Mouse (Mus musculus) thymus, adult 2 months (tissue): Measurements from ENCODE around the gene Dnmt1. TPM values are rescaled to one million over a fixed set of nuclear protein-coding genes. Genes with fewer than 3 reads are reported as not detected.

Source experiments
- DNase-seq: peaks from one replicate; pipeline ENCODE4 v3.0.0; 2021
- H3K27ac ChIP-seq: fragments of 200-500 bp; 2 replicates; pipeline ENCODE4 v1.5.1; 2012; ENCODE audit warnings: low read length, control low read depth; ENCODE audit not compliant: control insufficient read depth, insufficient read depth
- H3K27me3 ChIP-seq: fragments of 200-500 bp; 2 replicates; pipeline ENCODE4 v1.6.1; 2012; ENCODE audit warnings: mild to moderate bottlenecking, low read length, moderate library complexity, mixed read lengths; ENCODE audit not compliant: control insufficient read depth, insufficient read depth
- H3K36me3 ChIP-seq: fragments of 200-500 bp; 2 replicates; pipeline ENCODE4 v1.6.1; 2012; ENCODE audit warnings: mild to moderate bottlenecking, low read length, moderate library complexity; ENCODE audit not compliant: control insufficient read depth, insufficient read depth
- H3K4me1 ChIP-seq: fragments of 200-500 bp; replicated peaks from 2 replicates; pipeline ENCODE4 v1.6.1; 2012; ENCODE audit warnings: low read length; ENCODE audit not compliant: control insufficient read depth, insufficient read depth
- H3K4me3 ChIP-seq: fragments of 200-500 bp; 2 replicates; pipeline ENCODE4 v1.5.1; 2012; ENCODE audit warnings: mild to moderate bottlenecking, low read length, control low read depth, moderate library complexity; ENCODE audit not compliant: control insufficient read depth, insufficient read depth
- CTCF ChIP-seq: fragments of 200-500 bp; IDR thresholded peaks from 2 replicates; pipeline ENCODE4 v1.5.1; 2012; ENCODE audit warnings: mild to moderate bottlenecking, control low read depth, low read length, moderate library complexity, borderline replicate concordance; ENCODE audit not compliant: control insufficient read depth, poor library complexity, insufficient read depth; ENCODE audit errors: extremely low read depth
- POLR2A ChIP-seq: fragments of 200-500 bp; IDR thresholded peaks from 2 replicates; pipeline ENCODE4 v1.6.1; 2012; ENCODE audit warnings: mild to moderate bottlenecking, low read length, control low read depth, moderate library complexity; ENCODE audit not compliant: control insufficient read depth, poor library complexity, insufficient read depth; ENCODE audit errors: extremely low read depth
- WGBS: fragments of 180-500 bp; shearing (Covaris S2); methylation state at CpG from one replicate; pipeline ENCODE4 v1.1.7; 2018; 5-methylcytosine and 5-hydroxymethylcytosine counted together
- polyA plus RNA-seq: library from polyadenylated mRNA; depleted of rRNA; stranded (reverse); fragments of >200 nt; gene quantifications from 2 replicates; pipeline ENCODE4 v1.2.3, GENCODE M21; 2012

Gene Dnmt1
- polyA plus RNA-seq, 1 experiment = 142 TPM

- Histone ChIP-seq H3K36me3 (peaks cover 32% of the 10 kb centered on the region), H3K27me3 (no peaks in the 10 kb centered on the region), H3K4me3 (no peak overlapping the region), H3K4me1 (peaks cover 7% of the 10 kb centered on the region; the same call in 1 of the 2 replicates), H3K27ac (no peak overlapping the region)
- DNase-seq = no peak
- WGBS = 93% methylated on average over 7 of the region's 7 CpGs
- no peak for TF ChIP-seq POLR2A
- no peak for TF ChIP-seq CTCF
Measured at GRCm38 (mm10) chr9:20943396-20943795, 16.3 kb downstream of the Dnmt1 start.

GRCm38 (mm10) chr9:20923258-20923657, 36.4 kb downstream of the Dnmt1 start:
- 92% methylated on average over 3 of the region's 3 CpGs for WGBS
- DNase-seq = no peak
- Histone ChIP-seq H3K36me3 (peaks cover 100% of the 10 kb centered on the region), H3K4me1 (no peaks in the 10 kb centered on the region), H3K4me3 (no peak overlapping the region), H3K27ac (no peak overlapping the region), H3K27me3 (no peaks in the 10 kb centered on the region)
- no peak for TF ChIP-seq POLR2A
- no peak for TF ChIP-seq CTCF

- H3K4me1 ChIP-seq = no peaks in the 10 kb centered on the region
- no peaks in the 10 kb centered on the region for H3K27me3 ChIP-seq
- H3K4me3 ChIP-seq = no peak overlapping the region
- H3K27ac ChIP-seq = no peak overlapping the region
- 77% methylated on average over 4 of the region's 4 CpGs for WGBS
- TF ChIP-seq POLR2A = no peak
- TF ChIP-seq CTCF = peak; percentile 24; the same call in 1 of the 2 replicates
- H3K36me3 ChIP-seq = peaks cover 96% of the 10 kb centered on the region
- peak; percentile 68 for DNase-seq
Measured at GRCm38 (mm10) chr9:20916160-20916559, 43.5 kb downstream of the Dnmt1 start.

- H3K36me3 ChIP-seq = peaks cover 88% of the 10 kb centered on the region
- no peak for DNase-seq
- no peaks in the 10 kb centered on the region for H3K4me1 ChIP-seq
- WGBS = 97% methylated on average over 9 of the region's 9 CpGs
- H3K27me3 ChIP-seq = no peaks in the 10 kb centered on the region
- H3K27ac ChIP-seq = no peak overlapping the region
- H3K4me3 ChIP-seq = no peak overlapping the region
- TF ChIP-seq CTCF = no peak
- TF ChIP-seq POLR2A = no peak
Measured at GRCm38 (mm10) chr9:20909948-20910347, 49.7 kb downstream of the Dnmt1 start.

- 63% methylated on average over 6 of the region's 6 CpGs for WGBS
Measured at GRCm38 (mm10) chr9:20902174-20902491, 57.6 kb downstream of the Dnmt1 start.

GRCm38 (mm10) chr9:20901466-20902173, 58.1 kb downstream of the Dnmt1 start:
- WGBS = 13% methylated on average over 13 of the region's 13 CpGs
- no peak for TF ChIP-seq POLR2A
- no peak for TF ChIP-seq CTCF
- Histone ChIP-seq H3K4me1 (peaks cover 12% of the 10 kb centered on the region), H3K4me3 (no peak overlapping the region), H3K36me3 (peaks cover 7% of the 10 kb centered on the region), H3K27ac (peak overlapping the region; percentile 14; the same call in 1 of the 2 replicates), H3K27me3 (no peaks in the 10 kb centered on the region)
- peak; percentile 57 for DNase-seq

More at GRCm38 (mm10) chr9:20902174-20902491, 57.6 kb downstream of the Dnmt1 start:
- TF ChIP-seq POLR2A = no peak
- TF ChIP-seq CTCF = no peak
- Histone ChIP-seq H3K36me3 (peaks cover 12% of the 10 kb centered on the region), H3K27me3 (no peaks in the 10 kb centered on the region), H3K27ac (no peak overlapping the region; the same call in 1 of the 2 replicates), H3K4me3 (no peak overlapping the region), H3K4me1 (peaks cover 11% of the 10 kb centered on the region)
- DNase-seq = no peak

- whole genome bisulfite sequencing = 8% methylated on average over 34 of the region's 34 CpGs
- Histone ChIP-seq H3K4me3 (peak within 1 kb of the TSS; percentile 85), H3K27me3 (no peaks in the 10 kb centered on the region), H3K36me3 (peaks cover 25% of the 10 kb centered on the region), H3K27ac (no peak within 1 kb of the TSS), H3K4me1 (peaks cover 12% of the 10 kb centered on the region)
- peak; percentile 83 for DNase-seq
- TF ChIP-seq POLR2A = peak; percentile 65; the same call in 1 of the 2 replicates
- peak; percentile 95 for TF ChIP-seq CTCF
Measured at GRCm38 (mm10) chr9:20898511-20899073, 61.1 kb downstream of the Dnmt1 start, which contains the start of gene Eif3g. Eif3g (minus strand) TSS chr9:20898623.
